Mouse (Mus musculus) myocyte (in vitro differentiated cells): ENCODE results near the gene Itm2b.

Experiments used
- E2F4 ChIP-seq: IDR thresholded peaks from one replicate; pipeline ENCODE4 v1.6.1; 2011; ENCODE audit warnings: mild to moderate bottlenecking, control low read depth, moderate library complexity; ENCODE audit not compliant: insufficient read depth
- MYOG ChIP-seq, 3 experiments: IDR thresholded peaks; one replicate each; pipeline ENCODE4 v1.6.1; 2011; ENCODE audit warnings: control low read depth in 2 of 3, low read depth in 2 of 3, mild to moderate bottlenecking in 2 of 3; ENCODE audit not compliant: insufficient read length in 2 of 3, control insufficient read depth in 1 of 3, insufficient read depth in 1 of 3
- POLR2A ChIP-seq: IDR thresholded peaks from one replicate; pipeline ENCODE4 v1.6.1; 2011; ENCODE audit warnings: low read depth, mild to moderate bottlenecking, control low read depth, moderate library complexity; ENCODE audit not compliant: insufficient read length
- TCF12 ChIP-seq: IDR thresholded peaks from one replicate; pipeline ENCODE4 v1.6.1; 2011; ENCODE audit warnings: mild to moderate bottlenecking, control low read depth; ENCODE audit not compliant: poor library complexity, insufficient read depth, severe bottlenecking

DNA sequence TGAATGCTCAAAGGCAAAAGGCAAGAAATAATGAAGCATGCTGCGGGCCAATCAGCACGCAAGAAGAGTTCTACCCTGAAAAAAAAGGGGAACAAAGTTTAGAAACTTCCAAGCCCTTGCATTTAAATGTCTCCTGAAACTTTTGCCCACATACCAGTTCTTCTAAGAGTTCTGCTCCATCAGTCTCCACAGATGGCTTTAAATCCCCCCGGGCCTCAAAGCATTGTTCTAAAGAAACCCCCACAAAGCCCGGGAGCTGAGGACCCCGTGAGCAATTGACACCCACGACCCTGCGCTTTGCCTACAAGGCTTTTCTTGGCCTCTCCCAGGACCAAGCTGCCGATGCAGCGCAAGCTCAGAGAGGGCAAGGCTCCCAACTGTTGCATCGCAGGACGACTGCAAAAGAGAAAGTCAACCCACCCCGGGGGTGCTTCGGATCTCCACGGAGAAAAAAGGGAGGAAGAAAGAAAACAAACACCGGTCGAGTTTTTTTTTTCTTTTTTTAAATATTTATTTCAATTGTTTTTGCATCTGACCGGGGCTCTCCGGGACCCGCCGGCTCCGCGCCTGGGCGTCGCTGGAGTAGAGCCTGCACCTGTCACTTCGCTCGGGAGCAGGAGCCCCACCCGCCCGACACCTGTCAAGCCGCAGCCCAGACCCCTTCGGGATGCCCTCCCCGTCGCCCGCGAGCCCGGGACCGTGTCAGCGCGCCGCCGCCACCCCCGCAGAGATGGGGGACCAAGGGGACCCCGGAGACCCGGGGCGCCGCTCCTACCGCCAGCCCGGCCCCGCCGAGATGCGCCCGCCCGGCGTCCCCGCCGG lies 60.2 kb downstream of the Itm2b start:
- peak in 2 of 3 experiments; percentile 93 to 95 for TF ChIP-seq MYOG (IDR thresholded peaks at IDR 0.05; ENCODE audit: control insufficient read depth in 1 of 3, insufficient read depth in 1 of 3, insufficient read length in 2 of 3, low read depth in 2 of 3)
- TF ChIP-seq TCF12: peak; percentile 43
- no peak for TF ChIP-seq POLR2A
- no peak for TF ChIP-seq E2F4
